Mouse (Mus musculus): ENCODE results near the gene Cracr2a. TPM values are rescaled to one million over a fixed set of nuclear protein-coding genes. Genes with fewer than 3 reads are reported as not detected.
"Not testable (repeated sequence)": the region's sequence is repeated elsewhere in the genome, so short reads cannot be mapped to it uniquely, and the experiment has no call there.

The Cracr2a gene
- total RNA-seq (2021), result 1 to 10 TPM; 1.8 to 2.6 TPM

DNA sequence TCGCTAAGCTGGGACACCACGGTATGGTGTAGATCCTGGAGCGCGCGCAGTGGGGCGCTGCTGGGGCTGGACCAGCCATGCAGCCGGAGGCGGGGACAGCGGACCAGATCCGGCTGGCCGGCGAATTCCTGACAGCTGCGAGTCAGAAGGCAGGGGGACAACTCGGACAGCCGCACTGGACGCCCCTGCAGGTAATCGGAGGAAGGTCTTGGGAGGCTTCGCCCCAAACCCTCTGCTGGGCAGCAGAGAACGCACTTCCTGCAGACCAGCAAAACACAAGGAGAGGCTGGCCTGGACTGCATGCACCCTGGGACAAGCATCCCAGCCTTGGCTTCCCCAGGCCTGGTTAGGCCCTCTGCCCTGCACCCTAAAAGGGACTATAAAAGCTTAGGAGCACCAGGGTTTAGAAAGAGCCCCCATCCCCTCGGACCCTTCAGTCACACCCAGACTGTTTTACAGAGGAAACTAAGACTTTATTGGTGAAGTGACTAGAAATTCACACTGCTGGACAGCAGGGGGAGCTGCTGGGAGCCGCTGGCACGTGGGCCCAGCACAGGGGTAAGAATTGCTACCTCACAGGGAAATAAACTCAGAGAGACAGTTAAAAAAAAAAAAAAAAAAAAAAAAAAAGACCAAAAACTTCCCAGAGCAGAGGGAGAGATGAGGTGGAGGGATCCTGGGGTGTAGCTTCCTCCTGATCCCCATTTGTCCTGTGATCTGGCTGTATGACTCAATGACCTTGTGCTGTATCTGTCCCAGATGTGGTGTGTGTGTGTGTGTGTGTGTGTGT, at the start of gene Cracr2a:
Gene Cracr2a (plus strand): TSS at position 108 of the 790 bp plus-strand sequence.
- peak; percentile 57 to 70 for DNase-seq

DNA sequence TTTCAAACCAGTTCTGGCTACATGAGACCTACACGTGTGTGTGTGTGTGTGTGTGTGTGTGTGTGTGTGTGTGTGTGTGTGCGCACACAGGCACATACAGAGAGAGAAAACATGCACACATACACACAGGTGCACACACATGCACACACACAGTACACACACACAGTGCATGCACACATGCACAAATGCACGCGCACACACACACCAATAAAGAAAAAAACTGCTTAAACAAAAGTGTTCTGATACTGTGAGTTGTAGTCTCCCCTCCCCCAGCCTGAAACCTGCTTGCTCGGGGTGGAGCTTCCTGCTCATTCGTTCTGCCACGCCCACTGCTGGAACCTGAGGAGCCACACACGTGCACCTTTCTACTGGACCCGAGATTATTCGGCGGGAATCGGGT, 47.4 kb upstream of the Cracr2a start:
- not testable (repeated sequence) for DNase-seq

DNA sequence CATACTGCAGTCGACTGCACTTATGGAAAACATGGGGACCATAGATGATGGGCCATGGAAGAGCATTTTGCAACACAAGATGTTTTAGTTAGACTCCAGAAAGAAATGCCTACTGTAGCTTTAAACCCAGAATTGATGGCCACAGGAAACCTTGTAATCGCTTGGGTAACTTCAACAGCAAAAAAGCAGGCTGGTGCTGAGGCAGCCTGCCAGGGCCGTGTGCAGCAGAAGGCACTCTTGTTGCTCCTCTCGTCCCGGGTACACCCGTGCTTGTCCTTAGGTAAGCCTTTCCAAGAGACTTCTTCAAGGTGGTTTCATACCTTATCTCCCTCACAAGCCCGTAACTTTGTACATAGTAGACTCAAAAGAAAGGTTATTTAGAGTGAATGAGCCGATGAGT, 40.0 kb upstream of the Cracr2a start:
- DNase-seq, result no peak

DNA sequence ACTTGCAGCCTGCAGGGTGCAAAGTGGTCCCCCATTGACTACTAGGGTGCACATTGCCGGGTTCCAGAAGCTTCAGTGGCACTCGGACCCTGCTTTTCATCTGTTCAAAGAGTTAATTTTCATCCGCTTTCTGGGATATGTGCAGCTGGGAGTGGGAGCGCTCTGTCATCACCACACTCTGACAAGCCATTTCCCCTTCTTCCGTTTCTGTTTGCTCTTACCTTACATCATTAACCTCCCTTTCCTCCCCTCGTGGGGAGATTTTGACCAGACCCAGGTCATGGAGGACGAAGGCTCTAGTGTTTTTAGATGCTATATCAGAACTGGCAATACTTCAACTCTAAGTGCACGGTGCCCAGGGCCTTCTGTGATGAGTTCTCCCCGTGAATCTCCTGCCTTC, 38.8 kb upstream of the Cracr2a start:
- DNase-seq, result no peak

DNA sequence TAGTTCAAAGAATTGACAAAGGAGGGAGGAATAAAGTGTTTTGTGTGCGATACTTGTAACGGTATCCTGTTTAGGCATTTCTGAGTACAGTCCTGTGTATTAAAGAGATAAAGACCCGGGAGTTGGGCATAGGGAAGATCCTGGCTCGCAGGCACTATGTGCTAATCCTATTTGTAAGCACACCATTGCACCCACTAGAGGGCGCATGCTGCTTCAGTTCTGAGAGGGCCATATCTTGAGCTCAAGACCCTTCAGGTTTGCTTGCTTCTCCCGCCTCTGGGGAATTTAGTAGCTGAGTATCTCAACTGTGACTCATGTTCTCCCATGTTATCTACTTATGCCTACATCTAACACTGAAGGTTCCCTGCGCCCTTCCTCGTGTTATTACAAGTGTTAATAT, 36.7 kb upstream of the Cracr2a start:
- peak in 1 of 2 experiments; percentile 30 for DNase-seq

DNA sequence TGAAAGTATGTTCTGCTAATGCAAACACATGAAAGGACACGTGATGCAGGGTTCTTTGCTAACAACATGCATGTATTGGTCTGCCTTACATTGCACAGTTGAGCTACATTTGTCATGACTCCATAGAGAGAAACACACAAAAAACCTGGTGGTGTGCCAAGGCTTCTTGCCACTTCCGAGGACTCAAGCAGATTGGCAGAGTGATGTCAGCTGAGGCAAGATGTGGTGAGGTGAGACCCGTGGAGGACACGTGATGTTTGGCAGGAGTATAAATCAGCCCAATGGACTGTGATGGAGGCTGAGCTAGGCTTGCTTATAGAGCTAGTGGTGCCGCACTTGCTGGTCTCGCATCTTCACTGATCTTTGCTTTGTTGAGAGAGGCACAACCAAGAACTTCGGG, 32.5 kb upstream of the Cracr2a start:
- DNase-seq, result no peak

DNA sequence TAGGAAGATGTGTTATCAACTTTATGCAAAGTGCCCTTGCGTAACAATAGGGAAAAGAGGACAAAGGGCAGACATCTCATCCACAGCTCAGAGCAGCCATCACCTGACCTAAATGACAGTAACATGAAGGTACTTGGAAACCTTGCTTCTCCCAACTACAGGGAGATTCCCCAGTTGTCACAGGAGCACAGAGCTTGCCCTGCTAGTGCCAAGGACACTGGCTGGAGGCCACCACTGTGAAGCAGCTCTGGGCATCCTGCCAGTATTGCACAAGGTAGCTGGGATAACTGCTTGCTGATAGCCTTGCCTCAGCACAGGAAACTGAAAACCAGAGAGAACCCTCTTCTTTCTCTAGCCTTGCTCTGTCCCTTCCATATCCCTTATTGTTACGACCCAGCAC, 31.7 kb upstream of the Cracr2a start:
- peak; percentile 14 to 33 for DNase-seq

DNA sequence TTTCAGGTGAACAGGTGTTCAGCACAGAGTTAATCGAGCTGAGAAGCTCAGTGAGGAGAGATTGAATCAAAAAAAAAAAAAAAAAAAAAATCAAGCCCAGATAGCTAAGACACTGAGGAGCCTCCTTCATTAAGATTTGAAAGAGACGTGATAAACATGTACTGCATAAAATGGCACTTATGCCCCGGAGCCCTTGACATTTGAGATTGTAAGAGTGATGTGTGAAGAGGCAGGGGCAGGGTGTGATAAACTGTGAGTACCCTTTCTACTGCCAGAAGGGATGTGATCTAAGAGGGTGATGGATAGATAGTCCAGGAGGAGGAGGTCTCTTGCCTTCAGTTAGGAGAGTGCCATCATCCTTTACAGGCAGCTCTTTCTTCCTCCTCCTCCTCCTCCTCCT, 30.9 kb upstream of the Cracr2a start:
- DNase-seq, result no peak

DNA sequence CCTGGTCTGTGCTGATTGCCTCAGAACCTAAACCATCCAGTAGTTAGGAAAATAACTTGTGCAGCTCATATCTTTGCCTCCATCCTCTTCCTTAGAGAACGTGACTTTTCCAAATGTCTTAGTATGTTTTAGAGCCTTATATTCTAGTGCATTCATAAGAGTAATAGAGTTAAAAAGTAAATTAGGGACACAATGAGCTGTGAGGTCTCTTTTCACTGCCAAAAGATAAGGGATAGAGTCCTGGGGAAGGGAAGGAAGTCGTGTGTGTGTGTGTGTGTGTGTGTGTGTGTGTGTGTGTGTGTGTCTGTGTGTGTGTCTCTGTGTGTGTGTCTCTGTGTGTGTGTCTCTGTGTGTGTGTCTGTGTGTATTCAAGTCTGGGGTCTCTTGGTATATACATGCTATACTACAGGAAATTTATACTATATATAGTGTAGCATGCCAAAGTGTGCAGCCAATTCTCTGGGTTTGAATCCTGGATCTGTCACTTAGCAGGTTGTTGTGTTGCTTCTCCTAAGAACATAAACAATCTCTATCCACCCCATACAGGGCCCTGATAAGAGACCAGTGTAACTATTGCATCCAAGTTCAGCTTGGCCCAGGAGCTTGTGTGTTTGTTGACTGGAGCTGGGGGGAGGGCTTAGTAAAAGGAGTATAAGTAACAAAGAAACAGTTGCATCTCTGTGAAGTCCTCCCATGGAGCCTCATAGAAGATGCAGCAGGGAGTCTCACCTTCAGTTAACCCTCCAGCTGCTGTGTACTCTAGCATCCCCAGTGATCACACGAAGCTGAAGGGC, 29.5 kb upstream of the Cracr2a start:
- no peak for DNase-seq

DNA sequence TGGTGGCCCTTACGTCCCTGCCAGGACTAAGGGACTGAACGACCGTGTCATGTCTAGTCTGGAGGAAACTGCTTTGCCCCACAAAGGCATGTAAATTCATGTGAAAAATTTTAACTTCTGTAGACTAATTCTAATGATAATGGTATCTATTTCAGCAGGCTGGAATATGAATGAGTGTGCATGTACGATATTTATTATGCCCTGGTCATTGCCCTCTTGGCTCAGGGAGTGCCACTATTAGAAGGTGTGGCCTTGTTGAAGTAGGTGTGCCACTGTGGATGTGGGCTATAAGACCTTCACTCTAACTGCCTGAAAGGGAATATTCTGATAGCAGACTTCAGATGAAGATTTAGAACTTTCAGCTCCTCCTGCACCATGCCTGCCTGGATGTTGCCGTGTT, 28.8 kb upstream of the Cracr2a start:
- DNase-seq, result no peak

DNA sequence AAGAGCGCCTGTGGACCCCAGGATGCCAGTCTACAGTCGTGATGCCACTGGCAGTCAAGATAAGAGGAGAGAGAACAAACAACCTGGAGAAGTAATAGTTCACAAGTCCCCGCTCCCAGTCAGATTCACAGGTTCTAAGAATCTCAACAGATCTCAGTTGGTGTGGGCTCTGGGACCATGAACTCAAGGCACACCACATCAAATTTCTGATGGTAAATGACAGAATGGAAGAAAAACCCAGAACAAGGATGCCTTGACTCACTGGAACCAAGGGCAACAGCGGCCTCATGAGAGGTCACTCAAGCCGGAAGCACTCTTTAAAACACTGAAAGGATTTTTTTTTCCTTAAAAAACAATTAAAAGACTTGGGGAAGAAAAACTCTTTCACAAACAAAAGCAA, 27.4 kb upstream of the Cracr2a start:
- no peak for DNase-seq

DNA sequence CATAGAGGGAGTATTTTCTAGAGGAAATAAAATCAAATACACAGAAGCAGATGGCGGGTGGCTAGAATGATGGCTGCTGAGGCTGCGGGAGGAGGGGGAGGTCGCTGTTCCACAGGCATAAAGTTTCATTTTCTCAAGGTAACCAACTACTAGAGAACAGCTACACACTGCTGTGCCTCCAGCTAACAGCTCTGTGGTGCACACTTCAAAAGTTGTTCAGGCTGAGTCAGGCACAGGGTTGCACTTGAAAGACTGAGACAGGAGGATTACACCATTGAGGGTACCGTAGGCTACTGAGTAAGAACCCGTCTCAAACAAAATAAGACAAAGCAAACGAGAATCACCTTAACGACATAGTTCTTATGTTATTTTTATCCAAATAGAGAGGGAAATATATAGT, 24.1 kb upstream of the Cracr2a start:
- DNase-seq, result no peak

DNA sequence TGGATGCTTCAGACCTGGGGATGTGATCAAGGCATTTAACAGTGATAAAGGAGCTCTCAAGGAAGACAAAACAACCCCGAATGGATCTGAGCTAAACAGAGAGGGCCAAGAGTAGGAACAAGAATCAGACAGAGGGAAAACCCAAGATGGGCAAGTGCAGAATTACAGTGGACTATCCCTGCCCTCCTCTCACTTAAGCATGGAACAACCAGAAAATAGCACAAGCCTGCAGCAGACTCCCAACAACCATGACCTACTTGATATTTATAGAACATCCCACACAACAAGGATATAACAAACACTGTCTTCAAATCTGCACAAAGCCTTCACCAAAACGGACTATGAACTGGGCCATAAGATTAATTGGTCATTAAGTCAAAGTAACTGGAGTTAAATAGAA, 23.0 kb upstream of the Cracr2a start:
- no peak for DNase-seq

DNA sequence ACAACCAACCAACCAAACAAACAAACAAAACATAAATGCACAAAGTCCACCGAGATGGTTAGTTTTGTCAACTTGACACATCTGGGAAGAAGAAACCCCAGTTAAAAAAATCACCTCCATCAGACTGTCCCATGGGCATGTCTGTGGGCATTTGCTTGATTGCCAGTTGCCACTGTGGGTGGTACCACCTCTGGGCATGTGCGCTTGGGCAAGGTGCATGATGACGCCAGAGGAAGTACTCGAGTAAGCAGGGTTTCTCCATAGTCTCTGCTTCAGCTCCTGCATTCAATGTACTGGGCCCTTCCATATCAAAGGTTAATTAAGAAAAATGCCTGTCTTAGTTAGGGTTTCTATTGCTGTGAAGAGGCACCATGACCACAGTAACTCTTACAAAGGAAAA, 21.9 kb upstream of the Cracr2a start:
- no peak for DNase-seq

DNA sequence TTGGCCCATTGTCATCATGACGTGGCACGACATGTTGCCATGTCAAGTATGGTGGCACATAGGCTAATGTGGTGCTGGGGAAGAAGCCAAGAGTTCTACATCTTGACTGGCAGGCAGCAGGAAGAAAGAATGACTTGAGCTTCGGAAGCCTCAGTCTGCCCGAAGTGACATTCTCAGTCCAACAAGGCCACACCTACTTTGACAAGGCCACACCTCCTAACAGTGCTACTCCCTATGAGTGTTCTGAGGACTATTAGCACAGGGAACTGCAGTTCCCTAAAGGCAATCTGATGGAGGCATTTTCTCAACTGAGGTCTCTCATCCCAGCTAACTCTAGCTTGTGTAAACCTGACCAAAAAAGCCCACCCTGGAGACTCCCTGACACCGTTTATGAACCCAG, 21.5 kb upstream of the Cracr2a start:
- no peak for DNase-seq

DNA sequence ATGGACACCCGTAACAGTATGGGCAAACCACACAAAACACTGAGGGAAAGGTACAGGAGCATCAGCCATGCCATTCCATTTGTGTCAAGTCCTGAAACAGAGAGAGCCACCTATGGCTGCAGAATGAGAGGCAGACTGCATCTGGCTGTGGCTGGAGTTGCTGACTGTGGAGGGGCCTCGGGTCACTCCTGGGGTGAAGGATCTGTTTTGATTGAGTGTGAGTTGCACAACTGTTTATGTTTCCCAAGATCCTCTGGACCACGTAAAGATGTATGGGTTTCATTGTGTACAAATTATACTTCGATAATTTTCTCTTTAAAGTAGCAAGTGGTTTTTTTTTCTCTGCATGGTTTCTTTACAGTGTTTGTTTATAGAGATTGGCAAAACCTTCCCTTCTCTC, 20.6 kb upstream of the Cracr2a start:
- DNase-seq, result no peak

DNA sequence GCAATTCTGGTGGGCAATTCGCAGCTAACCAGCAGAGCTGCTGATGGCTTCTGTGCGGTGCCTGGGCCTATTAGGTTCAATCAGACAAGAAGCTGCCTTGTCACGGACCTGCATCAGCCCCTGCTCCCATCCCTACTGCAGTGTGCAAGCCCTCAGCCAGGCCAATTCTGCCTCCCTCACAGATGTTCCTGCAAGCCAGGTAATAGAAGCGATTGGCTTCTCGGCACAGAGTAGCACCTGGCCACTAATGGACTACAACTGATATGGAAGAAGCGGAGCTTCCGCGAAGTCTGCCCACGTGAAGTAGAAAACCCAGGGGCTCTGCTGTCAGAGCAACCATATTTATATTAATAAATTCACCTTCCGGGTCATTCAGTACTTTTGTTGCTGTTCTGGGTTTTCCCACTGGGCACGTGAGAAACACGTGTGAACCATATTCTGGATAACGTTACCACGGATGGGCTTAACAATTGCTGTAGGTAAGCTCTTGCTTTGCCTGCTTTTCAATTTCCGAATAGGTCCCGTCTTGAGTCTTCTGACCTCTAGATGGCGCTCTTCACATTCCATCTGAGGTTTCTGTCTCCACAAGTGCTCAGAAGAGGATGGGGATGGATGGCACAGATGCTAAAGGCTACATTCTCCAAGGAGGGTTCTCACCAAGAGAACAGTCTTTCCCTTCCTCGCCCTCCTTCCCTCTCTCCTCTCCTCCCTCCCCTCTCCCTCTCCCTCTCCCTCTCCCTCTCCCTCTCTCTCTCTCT, 19.3 kb upstream of the Cracr2a start:
- DNase-seq, result peak; percentile 39 to 54

DNA sequence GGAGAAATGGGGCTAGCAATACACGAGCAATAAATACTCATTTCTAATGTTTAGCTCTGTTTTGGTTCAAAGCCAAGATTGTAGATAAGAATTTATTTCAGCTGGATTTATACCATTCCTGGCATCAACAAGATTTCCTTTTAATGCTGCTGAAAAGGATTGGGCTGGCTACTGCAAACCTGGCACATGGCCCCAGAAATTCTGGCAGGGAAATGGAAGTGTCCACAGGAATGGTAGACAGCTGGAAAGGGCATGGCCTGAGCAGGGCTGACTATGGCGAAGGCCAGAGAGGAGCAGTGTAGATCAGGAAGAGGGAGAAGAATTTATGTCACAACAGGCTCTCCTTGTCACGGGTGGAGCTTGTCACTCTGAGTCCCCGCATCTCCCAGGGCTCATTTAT, 14.5 kb upstream of the Cracr2a start:
- no peak for DNase-seq

DNA sequence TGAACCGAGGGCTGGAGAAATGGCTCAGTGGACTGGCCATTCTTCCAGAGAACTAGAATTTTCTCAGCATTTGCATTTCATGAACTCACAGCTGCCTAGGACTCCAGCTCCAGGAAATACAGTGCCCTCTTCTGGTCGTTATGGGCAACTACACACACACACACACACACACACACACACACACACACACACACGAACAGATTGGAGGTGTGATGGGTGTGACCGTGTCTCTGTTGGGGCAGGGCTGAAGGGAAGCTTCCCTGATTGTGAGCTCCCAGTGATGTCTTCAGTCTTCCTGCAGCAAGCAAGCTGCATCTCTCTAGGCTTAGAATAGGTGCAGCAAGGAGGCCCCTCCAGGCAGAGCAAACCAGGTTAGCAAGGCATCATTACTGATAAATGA, 8.2 kb upstream of the Cracr2a start:
- DNase-seq, result no peak

DNA sequence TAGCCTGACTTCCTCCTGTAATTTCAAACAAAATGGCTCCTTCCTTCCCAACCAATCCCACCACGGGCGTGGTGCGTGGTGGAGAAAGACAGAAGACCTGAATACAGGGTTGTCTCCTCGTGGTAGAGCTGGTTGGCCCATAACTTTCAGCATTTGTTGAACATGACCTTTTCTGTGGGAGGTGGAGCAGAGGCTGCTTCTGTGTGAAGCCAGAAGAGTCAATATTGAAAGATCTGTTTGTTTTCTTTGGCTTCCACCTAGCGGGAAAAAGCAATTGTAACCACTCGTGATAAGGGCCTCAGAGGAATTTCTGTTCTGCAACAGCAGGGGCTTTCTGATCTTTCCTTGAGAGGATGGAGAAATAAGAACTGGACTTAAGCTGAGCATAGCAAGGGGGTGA, 5.6 kb upstream of the Cracr2a start:
- DNase-seq, result no peak

DNA sequence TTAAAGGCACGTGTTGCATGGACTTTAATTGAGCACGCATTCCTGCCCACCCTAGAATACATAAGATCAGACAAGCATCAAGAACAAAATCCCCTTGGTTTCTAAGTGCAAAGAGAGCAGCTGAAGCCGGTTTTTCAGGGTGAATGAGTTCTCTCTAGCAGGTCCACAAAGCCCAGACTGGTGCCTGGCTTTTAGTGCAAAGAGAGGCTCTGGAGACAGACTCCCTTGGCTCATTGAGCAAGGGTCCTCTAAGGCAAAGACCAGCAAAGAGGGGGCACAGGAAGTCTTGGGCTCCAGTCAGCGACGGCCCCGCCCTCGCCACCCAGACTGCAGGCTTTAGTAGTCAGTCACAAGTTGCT, 287 bp upstream of the Cracr2a start:
- no peak for DNase-seq

DNA sequence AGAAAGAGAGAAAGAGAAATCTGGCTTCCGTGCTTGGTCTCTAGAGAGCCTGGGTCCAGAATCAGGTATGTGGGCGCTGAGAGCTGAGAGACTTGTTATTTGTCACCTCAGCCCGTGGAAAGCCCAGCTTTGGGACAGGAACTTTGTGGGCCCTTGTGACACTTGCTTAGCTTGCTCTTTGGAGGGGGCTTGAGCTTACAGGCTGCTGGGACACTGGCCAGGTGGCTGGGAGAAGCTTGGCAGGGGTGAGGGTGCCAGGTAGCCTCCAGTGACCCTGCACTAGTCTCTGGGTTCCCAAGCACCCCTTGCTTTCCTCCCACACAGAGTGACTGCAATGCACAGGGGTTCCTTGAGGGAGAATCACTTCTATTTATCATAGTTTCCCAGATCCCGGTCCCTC, 2.4 kb downstream of the Cracr2a start:
- no peak for DNase-seq

DNA sequence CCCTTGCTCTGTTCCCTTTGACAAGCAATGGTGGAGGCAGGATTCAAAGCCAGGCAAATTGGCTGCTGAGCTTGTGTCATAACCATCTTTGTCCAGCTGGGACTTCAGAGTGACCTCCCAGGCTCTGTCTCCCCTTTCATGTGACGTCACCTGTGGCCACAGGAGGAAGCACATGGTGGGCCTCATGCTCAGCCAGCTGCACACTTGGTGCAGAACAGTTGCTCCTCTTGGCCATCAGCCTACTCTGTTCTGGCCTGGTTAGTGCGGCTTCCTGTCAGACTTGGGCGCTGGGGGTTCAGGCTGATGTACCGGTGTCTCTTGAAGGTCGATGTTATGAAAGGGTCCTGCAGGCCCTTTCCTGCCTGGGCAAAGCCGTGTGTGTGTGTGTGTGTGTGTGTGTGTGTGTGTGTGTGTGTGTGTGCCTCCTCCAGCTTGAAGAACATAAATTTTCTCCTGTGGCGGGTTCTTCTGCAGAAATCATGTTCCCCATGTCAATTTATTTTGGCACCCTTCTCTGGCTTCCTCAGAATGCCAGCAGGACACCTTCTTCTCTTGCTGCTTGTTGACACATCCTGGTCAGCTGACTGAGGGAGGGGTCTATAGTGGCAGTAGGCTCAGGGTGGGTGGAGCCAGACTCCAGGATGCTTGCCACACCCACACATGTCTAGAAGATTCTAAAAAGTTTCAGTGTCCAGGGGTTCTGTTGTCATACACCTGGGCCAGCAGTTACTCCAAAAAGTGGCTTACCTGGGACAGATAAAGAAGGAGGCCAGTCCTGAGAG, 5.0 kb downstream of the Cracr2a start:
- DNase-seq, result no peak
